Mouse (Mus musculus) limb, embryonic 13.5 days (tissue): Measurements from ENCODE around the gene Kitl. TPM values are rescaled to one million over a fixed set of nuclear protein-coding genes. Genes with fewer than 3 reads are reported as not detected.

ENCODE experiments used
- ATAC-seq: fragments of 200-750 bp; cut with Nextera tagmentation; 2 replicates; pipeline ENCODE4 v1.8.0; 2017; ENCODE audit warnings: low read depth, moderate number of reproducible peaks, moderate TSS enrichment; ENCODE audit not compliant: low FRiP score
- H3K27ac ChIP-seq: fragments of 300-500 bp; sonication (generic); 2 replicates; pipeline ENCODE4 v1.5.1; 2015; ENCODE audit warnings: inconsistent platforms, mild to moderate bottlenecking, moderate library complexity
- H3K27me3 ChIP-seq: fragments of 300-500 bp; sonication (generic); 2 replicates; pipeline ENCODE4 v1.6.1; 2015; ENCODE audit warnings: mild to moderate bottlenecking, inconsistent platforms
- H3K36me3 ChIP-seq: fragments of 300-500 bp; sonication (generic); 2 replicates; pipeline ENCODE4 v1.6.1; 2015; ENCODE audit warnings: inconsistent platforms, mild to moderate bottlenecking, moderate library complexity
- H3K4me1 ChIP-seq: fragments of 300-500 bp; sonication (generic); 2 replicates; pipeline ENCODE4 v1.6.1; 2015; ENCODE audit warnings: inconsistent platforms
- H3K4me2 ChIP-seq: fragments of 300-500 bp; sonication (generic); replicated peaks from 2 replicates; pipeline ENCODE4 v1.6.1; 2015; ENCODE audit warnings: inconsistent platforms, mild to moderate bottlenecking, moderate library complexity
- H3K4me3 ChIP-seq: fragments of 300-500 bp; sonication (generic); 2 replicates; pipeline ENCODE4 v1.5.1; 2015; ENCODE audit warnings: moderate library complexity, mild to moderate bottlenecking, inconsistent platforms
- H3K9ac ChIP-seq: fragments of 300-500 bp; sonication (generic); 2 replicates; pipeline ENCODE4 v1.6.1; 2015; ENCODE audit warnings: mild to moderate bottlenecking, inconsistent platforms
- H3K9me3 ChIP-seq: fragments of 300-500 bp; sonication (generic); 2 replicates; pipeline ENCODE4 v1.6.1; 2016; ENCODE audit warnings: inconsistent platforms
- whole genome bisulfite sequencing: fragments of 180-500 bp; shearing (Covaris S2); methylation state at CpG from one replicate; pipeline ENCODE4 v1.1.7; 2015; 5-methylcytosine and 5-hydroxymethylcytosine counted together
- polyA plus RNA-seq: library from polyadenylated mRNA; unstranded; fragments of >200 nt; fragmentation: Nextera tagmentation; extraction: Ambion mirVana; gene quantifications from 2 replicates; pipeline ENCODE4 v1.2.1, GENCODE M21; 2015

The Kitl gene
- polyA plus RNA-seq = 14.4 and 15.9 TPM in 2 replicates

- WGBS = under 1% methylated on average over 70 of the region's 70 CpGs
- 0 out of 2 replicates have a peak within 1 kb of the TSS, but pooled peaks have one; percentile 15 for H3K27ac ChIP-seq
Measured at GRCm38 (mm10) chr10:100015370-100016325, at the start of gene Kitl. Kitl (plus strand) TSS chr10:100015630.

GRCm38 (mm10) chr10:99972866-99973265 is 42.6 kb upstream of the Kitl start:
- 53% methylated on average over 8 of the region's 8 CpGs for WGBS
- no peaks in the 10 kb centered on the region for H3K36me3 ChIP-seq
- H3K9ac ChIP-seq = no peak overlapping the region
- no peak overlapping the region for H3K27ac ChIP-seq
- H3K4me1 ChIP-seq = no peaks in the 10 kb centered on the region
- no peak for ATAC-seq
- no peaks in the 10 kb centered on the region for H3K9me3 ChIP-seq
- no peak overlapping the region for H3K4me3 ChIP-seq
- no peaks in the 10 kb centered on the region for H3K27me3 ChIP-seq
- no peak overlapping the region for H3K4me2 ChIP-seq

More at GRCm38 (mm10) chr10:100015370-100016325, at the start of gene Kitl:
- Histone ChIP-seq H3K27me3 (peaks cover 52% of the 10 kb centered on the region), H3K4me1 (peaks cover 22% of the 10 kb centered on the region), H3K36me3 (no peaks in the 10 kb centered on the region), H3K4me2 (peak within 1 kb of the TSS; percentile 99), H3K9ac (peak within 1 kb of the TSS; percentile 75), H3K9me3 (no peaks in the 10 kb centered on the region), H3K4me3 (peak within 1 kb of the TSS; percentile 71)
- ATAC-seq = peak; percentile 81

GRCm38 (mm10) chr10:99980096-99980495 is 35.3 kb upstream of the Kitl start:
- H3K27ac ChIP-seq = no peak overlapping the region
- H3K27me3 ChIP-seq = no peaks in the 10 kb centered on the region
- no peak for ATAC-seq
- WGBS = 77% methylated on average over 3 of the region's 3 CpGs
- H3K9me3 ChIP-seq = no peaks in the 10 kb centered on the region
- H3K9ac ChIP-seq = no peak overlapping the region
- H3K4me3 ChIP-seq = no peak overlapping the region
- H3K4me2 ChIP-seq = no peak overlapping the region
- H3K36me3 ChIP-seq = no peaks in the 10 kb centered on the region
- no peaks in the 10 kb centered on the region for H3K4me1 ChIP-seq

GRCm38 (mm10) chr10:99980916-99981315 is 34.5 kb upstream of the Kitl start:
- no peaks in the 10 kb centered on the region for H3K27me3 ChIP-seq
- H3K4me1 ChIP-seq = no peaks in the 10 kb centered on the region
- H3K4me3 ChIP-seq = no peak overlapping the region
- no peak overlapping the region for H3K27ac ChIP-seq
- H3K9ac ChIP-seq = no peak overlapping the region
- no peaks in the 10 kb centered on the region for H3K9me3 ChIP-seq
- no peak overlapping the region for H3K4me2 ChIP-seq
- no peaks in the 10 kb centered on the region for H3K36me3 ChIP-seq
- ATAC-seq = no peak
- 28% methylated on average over 2 of the region's 2 CpGs for WGBS

- H3K27ac ChIP-seq = no peak overlapping the region
- no peaks in the 10 kb centered on the region for H3K36me3 ChIP-seq
- H3K4me3 ChIP-seq = no peak overlapping the region
- H3K4me2 ChIP-seq = no peak overlapping the region
- no peak overlapping the region for H3K9ac ChIP-seq
- ATAC-seq = no peak
- H3K4me1 ChIP-seq = no peaks in the 10 kb centered on the region
- 78% methylated on average over 5 of the region's 5 CpGs for WGBS
- H3K27me3 ChIP-seq = no peaks in the 10 kb centered on the region
- no peaks in the 10 kb centered on the region for H3K9me3 ChIP-seq
Measured at GRCm38 (mm10) chr10:99981887-99982286, 33.5 kb upstream of the Kitl start.

- H3K4me2 ChIP-seq = 0 out of 2 replicates have a peak overlapping the region, but pooled peaks have one; percentile 7
- no peak overlapping the region for H3K27ac ChIP-seq
- 35% methylated on average over 8 of the region's 8 CpGs for WGBS
- ATAC-seq = no peak
- H3K27me3 ChIP-seq = no peaks in the 10 kb centered on the region
- H3K4me3 ChIP-seq = no peak overlapping the region
- no peaks in the 10 kb centered on the region for H3K36me3 ChIP-seq
- no peaks in the 10 kb centered on the region for H3K4me1 ChIP-seq
- no peaks in the 10 kb centered on the region for H3K9me3 ChIP-seq
- H3K9ac ChIP-seq = no peak overlapping the region
Measured at GRCm38 (mm10) chr10:99986745-99987144, 28.7 kb upstream of the Kitl start.

GRCm38 (mm10) chr10:99989758-99990157 is 25.7 kb upstream of the Kitl start:
- no peaks in the 10 kb centered on the region for H3K27me3 ChIP-seq
- H3K4me1 ChIP-seq = no peaks in the 10 kb centered on the region
- no peak overlapping the region for H3K4me2 ChIP-seq
- H3K9me3 ChIP-seq = no peaks in the 10 kb centered on the region
- no peaks in the 10 kb centered on the region for H3K36me3 ChIP-seq
- H3K4me3 ChIP-seq = no peak overlapping the region
- H3K27ac ChIP-seq = no peak overlapping the region
- H3K9ac ChIP-seq = no peak overlapping the region
- ATAC-seq = no peak

GRCm38 (mm10) chr10:99992121-99992520 is 23.3 kb upstream of the Kitl start:
- H3K9ac ChIP-seq = no peak overlapping the region
- ATAC-seq = no peak
- no peak overlapping the region for H3K4me3 ChIP-seq
- H3K27ac ChIP-seq = no peak overlapping the region
- WGBS = 47% methylated on average over 9 of the region's 9 CpGs
- H3K9me3 ChIP-seq = no peaks in the 10 kb centered on the region
- no peaks in the 10 kb centered on the region for H3K27me3 ChIP-seq
- H3K4me2 ChIP-seq = no peak overlapping the region
- no peaks in the 10 kb centered on the region for H3K36me3 ChIP-seq
- no peaks in the 10 kb centered on the region for H3K4me1 ChIP-seq

- 30% methylated on average over 4 of the region's 4 CpGs for WGBS
- no peaks in the 10 kb centered on the region for H3K4me1 ChIP-seq
- no peaks in the 10 kb centered on the region for H3K27me3 ChIP-seq
- H3K4me2 ChIP-seq = no peak overlapping the region
- H3K9me3 ChIP-seq = no peaks in the 10 kb centered on the region
- no peaks in the 10 kb centered on the region for H3K36me3 ChIP-seq
- no peak overlapping the region for H3K27ac ChIP-seq
- H3K4me3 ChIP-seq = no peak overlapping the region
- H3K9ac ChIP-seq = no peak overlapping the region
- no peak for ATAC-seq
Measured at GRCm38 (mm10) chr10:100001452-100001851, 14.0 kb upstream of the Kitl start.

GRCm38 (mm10) chr10:100003797-100004196 is 11.6 kb upstream of the Kitl start:
- Histone ChIP-seq H3K27ac (no peak overlapping the region), H3K9me3 (no peaks in the 10 kb centered on the region), H3K36me3 (no peaks in the 10 kb centered on the region), H3K4me2 (no peak overlapping the region), H3K4me1 (no peaks in the 10 kb centered on the region), H3K9ac (no peak overlapping the region), H3K27me3 (no peaks in the 10 kb centered on the region), H3K4me3 (no peak overlapping the region)
- WGBS = 89% methylated on average over 4 of the region's 4 CpGs
- no peak for ATAC-seq

GRCm38 (mm10) chr10:100009681-100010080 is 5.7 kb upstream of the Kitl start:
- peaks cover 11% of the 10 kb centered on the region for H3K4me1 ChIP-seq
- ATAC-seq = no peak
- H3K27me3 ChIP-seq = peaks cover 14% of the 10 kb centered on the region
- no peak overlapping the region for H3K27ac ChIP-seq
- H3K36me3 ChIP-seq = no peaks in the 10 kb centered on the region
- H3K4me2 ChIP-seq = peak overlapping the region; percentile 53
- no peak overlapping the region for H3K9ac ChIP-seq
- H3K9me3 ChIP-seq = no peaks in the 10 kb centered on the region
- no peak overlapping the region for H3K4me3 ChIP-seq
- 49% methylated on average over 6 of the region's 6 CpGs for WGBS

- WGBS = 49% methylated on average over 9 of the region's 9 CpGs
- no peak overlapping the region for H3K9ac ChIP-seq
- peak overlapping the region; percentile 53 for H3K4me2 ChIP-seq
- H3K27ac ChIP-seq = no peak overlapping the region
- H3K36me3 ChIP-seq = no peaks in the 10 kb centered on the region
- ATAC-seq = peak; percentile 45; the same call in 1 of the 2 replicates
- no peaks in the 10 kb centered on the region for H3K9me3 ChIP-seq
- H3K4me3 ChIP-seq = peak overlapping the region; percentile 18; the same call in 1 of the 2 replicates
- peaks cover 17% of the 10 kb centered on the region for H3K27me3 ChIP-seq
- peaks cover 11% of the 10 kb centered on the region for H3K4me1 ChIP-seq
Measured at GRCm38 (mm10) chr10:100010291-100010690, 5.1 kb upstream of the Kitl start.
